Mouse (Mus musculus) cortical plate, adult 2 months (tissue): ENCODE measurements around the gene Baz2b.

Experiments used
- CTCF ChIP-seq: fragments of 200-500 bp; IDR thresholded peaks from 2 replicates; pipeline ENCODE4 v1.5.1; 2011; ENCODE audit warnings: mild to moderate bottlenecking, control low read depth, low read length; ENCODE audit not compliant: insufficient read depth; ENCODE audit errors: extremely low read depth
- POLR2A ChIP-seq: fragments of 200-500 bp; IDR thresholded peaks from 2 replicates; pipeline ENCODE4 v1.6.1; 2011; ENCODE audit warnings: mild to moderate bottlenecking, low read length, control low read depth; ENCODE audit not compliant: insufficient read depth; ENCODE audit errors: extremely low read depth

GRCm38 (mm10) chr2:59962579-59962978, 247.1 kb downstream of the Baz2b start:
- TF ChIP-seq CTCF: no peak
- no peak for TF ChIP-seq POLR2A
